ENCODE assay signal across 13 mouse cellular contexts in genomic region chr9:50850271-50850670, GRCm38 (mm10). TPM values are rescaled to one million over a fixed set of nuclear protein-coding genes. Genes with fewer than 3 reads are reported as not detected.
DNase-seq lines count a peak whose midpoint lies in the region; ATAC-seq lines count a peak whose summit lies in the region.
"Had no signal": no experiment of that assay in that cellular context is flagged by ENCODE, and none has a peak within 500 bp of the region (broad histone marks: within the 10 kb centered on the region; RNA-seq: fewer than 3 reads in every experiment).

No protein-coding gene starts in this region.

- H3K9ac ChIP-seq in liver, embryonic 11.5 days (ENCODE audit: low read depth, low read length) = no peak overlapping the region
- H3K9ac ChIP-seq in liver, embryonic 13.5 days = 0 out of 2 replicates have a peak overlapping the region, but pooled peaks have one; percentile 40
- H3K9ac ChIP-seq: limb, embryonic 12.5 days; neural tube, embryonic 12.5 days had no signal

- H3K36me3 ChIP-seq in liver, embryonic 11.5 days (ENCODE audit: control insufficient read depth, insufficient read depth, low read length) = no peaks in the 10 kb centered on the region
- no peaks in the 10 kb centered on the region for H3K36me3 ChIP-seq in liver, embryonic 13.5 days
- H3K36me3 ChIP-seq: limb, embryonic 12.5 days; neural tube, embryonic 12.5 days had no signal

- H3K4me2 ChIP-seq in liver, embryonic 11.5 days = peak overlapping the region; percentile 9; the same call in 1 of the 2 replicates
- no peak overlapping the region for H3K4me2 ChIP-seq in liver, embryonic 13.5 days
- H3K4me2 ChIP-seq: limb, embryonic 12.5 days; neural tube, embryonic 12.5 days had no signal

- H3K4me3 ChIP-seq in liver, embryonic 11.5 days (ENCODE audit: low read depth, low read length) = no peak overlapping the region
- H3K4me3 ChIP-seq in liver, embryonic 13.5 days (replicated peaks) = no peak overlapping the region
- H3K4me3 ChIP-seq: limb, embryonic 12.5 days; neural tube, embryonic 12.5 days had no signal

- 42% methylated on average over 11 of the region's 11 CpGs for WGBS in liver, embryonic 11.5 days
- WGBS in liver, embryonic 13.5 days (ENCODE audit: insufficient replicate concordance) = 58% methylated on average over 11 of the region's 11 CpGs

- no peak for ATAC-seq in liver, embryonic 11.5 days (replicated peaks; ENCODE audit: low FRiP score)
- peak; percentile 17; the same call in 1 of the 2 replicates for ATAC-seq in granulocyte monocyte progenitor cell, adult 5-6 weeks (replicated peaks; ENCODE audit: poor library complexity, severe bottlenecking)
- no peak for ATAC-seq in liver, embryonic 13.5 days (ENCODE audit: low read depth)

- H3K27me3 ChIP-seq in liver, embryonic 11.5 days (replicated peaks; ENCODE audit: control insufficient read depth, insufficient read depth, low read length) = no peaks in the 10 kb centered on the region
- H3K27me3 ChIP-seq in liver, embryonic 13.5 days = no peaks in the 10 kb centered on the region
- H3K27me3 ChIP-seq: limb, embryonic 12.5 days; neural tube, embryonic 12.5 days had no signal

- H3K4me1 ChIP-seq in liver, embryonic 11.5 days (replicated peaks; ENCODE audit: control insufficient read depth, insufficient read depth, low read length) = peaks cover 38% of the 10 kb centered on the region
- H3K4me1 ChIP-seq in liver, embryonic 13.5 days (replicated peaks) = peaks cover 82% of the 10 kb centered on the region
- H3K4me1 ChIP-seq: neural tube, embryonic 12.5 days had no signal

- H3K27ac ChIP-seq in liver, embryonic 11.5 days (ENCODE audit: low read depth, low read length) = no peak overlapping the region
- peak overlapping the region; percentile 25; the same call in 1 of the 2 replicates for H3K27ac ChIP-seq in liver, embryonic 13.5 days
- H3K27ac ChIP-seq: limb, embryonic 12.5 days; neural tube, embryonic 12.5 days had no signal

- H3K9me3 ChIP-seq in liver, embryonic 11.5 days (ENCODE audit: control insufficient read depth, low read length) = no peaks in the 10 kb centered on the region
- H3K9me3 ChIP-seq in liver, embryonic 13.5 days (replicated peaks) = no peaks in the 10 kb centered on the region
- H3K9me3 ChIP-seq: limb, embryonic 12.5 days; neural tube, embryonic 12.5 days had no signal

- DNase-seq in embryo, embryonic 10 days (ENCODE audit: low spot score) = peak; percentile 18
- no peak for DNase-seq in embryo, embryonic 10.5 days (ENCODE audit: low spot score)
- DNase-seq in liver, embryonic 11.5 days (ENCODE audit: low spot score) = no peak
- no peak for DNase-seq in liver
- no peak for DNase-seq in liver, embryonic 13.5 days
- no peak for DNase-seq in ovary, postnatal 36 days (ENCODE audit: low spot score)
- no peak for DNase-seq in cerebellum, adult 18-20 months
- DNase-seq: cerebellum, postnatal 25 days; gastrocnemius, postnatal 25 days; spleen, adult 18-20 months had no signal

RNA-seq across cellular contexts. Expression of gene Ppp2r1b, which starts 5.2 kb away (rescaled TPM):
- 143 and 172 TPM in 2 replicates for polyA plus RNA-seq in liver, embryonic 11.5 days (2014; fragmentation: Nextera tagmentation; extraction: Ambion mirVana)
- total RNA-seq in granulocyte monocyte progenitor cell, adult 5-6 weeks (2014; fragmentation: Nextera tagmentation) = 32.3 and 37.3 TPM in 2 replicates
- 42.6 and 42.8 TPM in 2 replicates for total RNA-seq in granulocyte monocyte progenitor cell, adult 5-6 weeks (2017)
- 97.1 and 117 TPM in 2 replicates for polyA plus RNA-seq in liver, embryonic 13.5 days (2015; fragmentation: Nextera tagmentation; extraction: Ambion mirVana)
